Mouse (Mus musculus) liver, postnatal 0 days (tissue): ENCODE data around the gene Cabin1.

ENCODE experiments used
- CTCF ChIP-seq: sonication (generic); IDR thresholded peaks from 2 replicates; pipeline ENCODE4 v1.5.1; 2016; ENCODE audit warnings: antibody characterized with exemption, low read depth
- EP300 ChIP-seq: IDR thresholded peaks from 2 replicates; pipeline ENCODE4 v1.6.1; 2016; ENCODE audit warnings: antibody characterized with exemption, low read depth, mild to moderate bottlenecking

DNA sequence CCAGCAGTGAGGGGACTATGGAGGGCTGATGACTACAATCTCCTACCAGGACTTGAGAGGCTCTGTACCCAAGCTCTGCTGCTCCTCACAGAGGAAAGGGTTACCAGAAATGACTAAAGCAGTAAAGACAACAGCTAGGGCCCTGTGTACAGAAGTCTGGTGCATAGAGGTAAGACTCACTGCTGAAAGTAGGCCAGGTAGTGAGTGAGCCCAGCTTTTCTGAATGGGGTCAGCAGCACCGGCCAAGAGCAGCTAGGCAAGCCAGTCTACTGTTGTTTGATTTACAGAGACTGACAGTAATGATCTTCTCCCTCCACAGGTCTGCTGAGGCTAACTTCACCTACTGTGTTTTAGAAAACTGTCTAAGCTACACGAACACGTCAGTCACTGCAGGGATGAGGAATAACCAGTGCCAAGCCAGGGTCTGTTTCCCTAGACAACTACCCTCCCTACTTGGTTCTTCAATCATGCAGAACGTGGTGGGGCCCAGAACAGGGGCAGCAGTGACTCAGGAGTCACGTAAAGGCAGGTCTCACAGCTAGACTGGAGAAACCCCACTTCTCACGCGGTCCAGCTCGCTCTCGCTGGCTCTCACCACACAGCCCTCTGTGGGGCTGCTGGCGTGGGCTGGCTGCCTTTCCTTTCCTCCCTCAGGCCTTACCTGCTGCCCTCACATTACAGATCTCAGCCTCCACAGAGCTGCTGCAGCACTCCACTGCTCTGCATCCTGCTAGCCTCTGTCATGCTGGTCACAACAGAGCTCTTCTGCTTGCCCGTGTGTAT is 70.5 kb downstream of the Cabin1 start:
- TF ChIP-seq CTCF, result no peak
- TF ChIP-seq EP300, result no peak
